Mouse (Mus musculus) ZHBTc4 (cell line): Measurements from ENCODE around the gene Pla2g4e.
"Not testable (repeated sequence)": the region's sequence is repeated elsewhere in the genome, so short reads cannot be mapped to it uniquely, and the experiment has no call there.

Experiments
- DNase-seq: peaks from one replicate; pipeline ENCODE4 v3.0.0-alpha.2; 2011; ENCODE audit warnings: low read depth, low spot score

Pla2g4e gene

DNA sequence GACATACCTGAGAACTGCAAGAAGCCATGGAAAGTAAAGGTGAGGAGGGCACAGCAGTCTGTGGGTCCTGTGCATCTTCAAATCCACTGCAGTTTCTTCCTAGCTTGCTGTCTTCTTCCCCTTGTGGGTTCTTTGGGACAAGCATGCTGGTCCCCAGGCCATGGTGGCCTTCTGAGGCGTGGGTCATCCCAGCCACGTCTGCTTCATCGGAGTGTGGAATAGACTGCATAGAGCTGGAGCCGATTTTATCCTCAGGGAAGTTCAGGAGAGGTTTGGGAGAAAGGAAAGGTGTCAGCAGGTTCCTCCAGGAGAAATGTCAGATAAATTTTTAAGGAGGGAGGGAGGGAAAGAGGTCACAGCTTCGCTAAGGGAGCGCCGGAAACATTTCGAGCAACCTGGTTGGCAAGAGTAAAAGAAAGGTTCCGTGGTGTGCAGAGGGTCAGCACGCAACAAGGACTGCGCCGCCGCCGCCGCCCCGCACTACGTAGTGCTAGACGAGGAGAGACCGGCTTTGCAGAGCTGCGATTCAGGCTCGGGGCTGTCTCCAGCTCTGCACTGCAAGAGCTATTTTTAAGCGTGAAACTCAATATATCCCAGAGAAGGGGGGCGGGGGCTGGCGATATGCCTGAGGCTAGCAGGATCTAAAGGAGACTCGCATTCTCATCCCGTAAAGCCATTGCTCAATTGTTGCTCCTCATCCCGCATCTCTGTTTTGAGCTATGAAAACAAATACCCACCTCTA lies at the start of gene Pla2g4e:
Gene Pla2g4e, minus strand, starts transcription at position 657 of the 742 bp plus-strand sequence.
- peak; percentile 21 for DNase-seq

DNA sequence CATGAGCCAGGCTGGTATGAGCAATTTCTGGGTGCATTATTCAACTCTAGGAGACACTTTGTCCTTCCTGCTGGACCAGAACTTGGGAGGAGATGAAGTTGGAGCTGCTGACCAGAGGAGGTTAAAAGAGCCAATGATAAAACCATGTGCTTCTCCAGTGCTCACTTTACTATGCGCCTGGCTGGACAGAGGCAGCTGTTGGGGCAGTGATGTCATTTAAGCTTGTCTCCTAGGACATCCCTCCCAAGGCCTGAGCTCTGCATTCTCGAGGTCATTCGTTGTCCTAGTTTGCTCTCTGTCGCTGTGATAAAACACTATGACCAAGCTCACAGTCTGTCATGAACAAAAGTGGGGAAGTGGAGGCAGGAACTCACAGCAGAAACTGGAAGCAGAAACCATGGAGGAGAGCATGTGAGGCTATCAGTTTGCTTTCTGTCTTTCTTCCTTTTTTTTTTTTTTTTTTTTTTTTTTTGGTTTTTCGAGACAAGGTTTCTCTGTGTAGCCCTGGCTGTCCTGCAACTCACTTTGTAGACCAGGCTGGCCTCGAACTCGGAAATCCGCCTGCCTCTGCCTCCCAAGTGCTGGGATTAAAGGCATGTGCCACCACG lies 46.4 kb upstream of the Pla2g4e start:
- no peak for DNase-seq

DNA sequence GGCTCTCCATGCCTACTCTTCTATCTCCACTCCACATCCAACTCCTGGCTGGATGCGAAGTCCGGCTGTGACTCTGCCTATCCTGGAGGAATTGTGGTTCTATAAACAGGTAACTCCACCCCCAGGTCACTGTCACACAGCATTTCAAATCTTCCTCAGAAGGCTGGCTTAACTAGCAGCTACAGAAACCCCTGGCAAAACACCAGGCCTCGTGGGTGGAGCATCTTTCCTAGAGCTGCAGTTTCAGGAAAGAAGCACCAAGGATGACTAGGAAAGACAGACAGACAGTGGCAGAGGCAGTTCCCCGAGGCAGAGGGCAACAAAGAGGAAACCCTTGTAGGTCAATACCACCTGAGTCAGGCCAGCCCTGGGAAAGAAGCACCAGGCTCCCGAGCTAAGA lies 43.9 kb upstream of the Pla2g4e start, which contains the start of gene Pla2g4d:
Gene Pla2g4d, minus strand, starts transcription at position 203 of the 400 bp plus-strand sequence.
- DNase-seq, result no peak

DNA sequence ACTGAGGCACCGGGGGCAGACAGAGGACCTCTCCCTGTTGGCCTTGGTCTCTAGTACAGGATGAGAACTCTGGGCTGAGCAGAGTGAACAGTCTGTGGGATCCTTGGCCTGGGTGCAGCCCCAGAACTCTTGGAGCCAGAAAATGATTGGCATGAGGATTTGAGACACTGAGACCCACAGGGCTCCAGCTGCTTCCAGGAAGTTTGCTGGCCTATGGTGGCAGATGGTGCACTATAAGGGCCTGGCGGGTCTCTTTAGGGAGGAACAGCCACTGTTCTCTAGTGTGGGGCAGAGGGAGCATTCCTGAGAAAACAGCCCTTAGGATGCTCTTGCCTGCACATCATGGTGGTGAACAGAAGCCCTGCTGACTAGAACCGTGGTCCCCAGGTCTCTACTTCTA lies 43.3 kb upstream of the Pla2g4e start:
- no peak for DNase-seq

DNA sequence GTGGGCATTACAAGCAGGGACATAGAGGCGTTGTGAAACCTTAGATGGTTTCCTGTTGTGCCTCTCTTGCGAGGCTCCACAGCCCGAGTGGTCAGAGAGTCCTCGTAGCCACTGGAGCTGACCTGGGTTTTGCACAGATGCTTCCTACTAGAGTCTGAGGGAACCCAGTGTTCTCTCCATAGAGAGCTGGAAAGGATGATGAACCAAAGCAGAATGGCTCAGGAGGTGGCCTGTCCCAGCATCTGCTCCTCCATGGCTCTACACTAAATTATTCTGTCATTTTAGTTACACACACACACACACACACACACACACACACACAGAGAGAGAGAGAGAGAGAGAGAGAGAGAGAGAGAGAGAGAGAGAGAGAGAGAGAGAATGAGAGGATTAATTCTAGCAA lies 40.5 kb upstream of the Pla2g4e start:
- no peak for DNase-seq

DNA sequence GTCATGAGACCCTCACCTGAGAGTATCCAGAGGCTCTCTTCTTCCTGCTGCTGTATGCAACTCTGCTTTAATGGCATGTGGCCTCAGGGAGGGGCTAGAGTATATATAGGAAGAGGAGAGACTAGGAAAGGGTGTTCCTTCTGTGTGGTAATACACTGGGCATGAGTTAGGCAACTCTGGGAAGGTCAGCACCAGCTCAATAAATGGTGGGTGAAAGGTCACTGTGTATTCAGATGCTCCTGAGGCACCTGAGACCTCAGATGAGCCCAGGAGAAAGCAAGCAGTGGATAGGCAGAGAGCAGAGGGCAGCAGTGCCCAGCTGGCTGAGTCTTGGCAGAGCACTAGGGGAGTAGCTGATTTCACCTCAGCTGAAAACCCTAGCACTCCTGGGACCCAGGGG lies 39.6 kb upstream of the Pla2g4e start:
- DNase-seq, result no peak

DNA sequence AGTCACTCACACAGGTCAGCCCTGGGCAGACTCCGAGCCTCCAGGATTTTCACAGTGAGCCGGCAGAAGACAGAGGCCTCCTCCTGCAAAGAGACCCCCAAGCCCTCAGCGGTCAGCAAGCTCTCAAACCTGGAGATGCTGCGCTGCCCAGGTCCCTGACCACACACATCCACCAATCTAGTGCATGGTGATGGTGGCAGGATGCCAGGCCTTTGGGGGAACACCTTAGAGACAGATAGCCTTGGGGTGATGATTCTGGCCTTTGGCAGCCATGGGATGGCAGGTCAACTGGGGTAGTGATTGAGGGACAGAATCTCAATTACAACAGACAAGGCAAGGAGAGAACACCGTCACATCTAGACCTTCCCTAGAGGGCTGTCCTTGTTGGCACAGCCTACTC lies 39.0 kb upstream of the Pla2g4e start:
- no peak for DNase-seq

DNA sequence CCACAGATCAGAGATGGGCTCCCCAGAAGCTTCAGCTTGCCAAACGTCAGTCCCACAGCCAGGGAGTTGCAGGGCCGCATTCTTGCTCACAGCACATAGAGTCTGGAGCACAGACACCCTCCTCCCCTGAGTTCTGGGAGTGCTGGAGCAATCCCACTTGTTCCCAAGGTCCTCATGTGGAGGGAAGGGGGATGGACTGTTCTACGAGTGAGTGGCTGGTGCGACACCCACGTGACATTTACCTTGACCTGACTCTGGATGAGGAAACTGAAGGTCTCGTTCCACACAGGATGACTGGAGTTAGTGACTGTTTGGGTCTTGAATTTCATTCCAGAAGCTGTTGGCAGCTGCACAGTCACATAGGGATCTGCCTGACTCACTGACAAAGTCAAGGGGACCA lies 38.4 kb upstream of the Pla2g4e start:
- no peak for DNase-seq

DNA sequence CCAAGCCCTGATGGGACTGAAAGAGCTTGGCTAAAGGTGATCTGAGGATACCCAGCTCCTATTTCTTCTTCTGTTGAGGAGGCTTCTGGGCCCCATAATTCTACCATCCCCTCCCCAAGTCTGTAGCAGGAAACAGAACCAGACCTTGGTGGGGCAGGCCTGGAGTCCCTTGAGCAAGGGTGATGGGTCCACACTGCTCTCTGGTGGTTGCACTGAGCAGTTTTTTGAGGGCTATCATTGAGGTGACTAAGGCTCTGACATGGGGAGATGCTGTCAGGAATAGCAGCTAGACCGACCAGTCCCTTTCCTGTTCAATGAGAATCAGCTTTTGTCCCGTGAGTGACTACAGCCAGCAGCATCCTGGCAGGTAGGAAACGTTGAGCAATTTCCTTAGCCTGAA lies 36.1 kb upstream of the Pla2g4e start:
- peak; percentile 32 for DNase-seq

DNA sequence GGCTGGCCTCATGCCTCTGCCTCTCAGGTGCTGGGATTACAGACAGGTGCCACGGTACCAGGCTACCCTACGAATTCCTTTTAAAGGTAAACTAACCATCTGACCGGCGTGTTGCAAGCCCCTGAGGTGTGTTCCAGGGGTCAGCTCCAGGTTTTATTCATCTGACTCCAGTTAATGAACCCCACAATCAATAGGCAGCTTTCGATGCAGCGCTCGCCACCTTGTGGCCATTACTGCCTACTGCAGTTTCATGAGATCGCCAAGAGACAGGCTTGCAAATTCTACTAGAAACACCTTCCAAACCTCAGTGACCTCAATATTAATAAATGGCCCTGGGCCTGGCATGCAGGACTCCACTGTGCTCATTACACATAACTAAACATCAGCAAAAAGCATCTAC lies 34.8 kb upstream of the Pla2g4e start:
- peak; percentile 71 for DNase-seq

DNA sequence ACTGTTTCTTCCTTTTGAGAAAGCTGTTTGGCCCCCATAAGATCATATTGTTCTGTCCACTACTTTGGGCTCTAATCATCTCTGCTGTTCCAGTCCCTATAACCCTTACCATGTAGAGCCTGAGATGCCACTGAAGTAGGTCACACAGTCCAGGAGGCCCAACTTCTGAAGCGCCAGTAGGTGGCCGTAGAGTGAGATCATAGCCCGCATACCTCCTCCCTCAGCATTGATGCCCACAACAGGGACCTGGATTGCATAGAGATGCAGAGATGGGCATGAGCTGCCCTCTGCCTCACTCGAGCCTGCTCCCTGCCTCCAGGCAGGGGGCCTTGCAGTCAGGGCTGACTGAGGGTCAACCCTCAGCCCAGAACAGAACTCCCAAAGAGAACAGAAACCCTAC lies 31.8 kb upstream of the Pla2g4e start:
- DNase-seq, result no peak

DNA sequence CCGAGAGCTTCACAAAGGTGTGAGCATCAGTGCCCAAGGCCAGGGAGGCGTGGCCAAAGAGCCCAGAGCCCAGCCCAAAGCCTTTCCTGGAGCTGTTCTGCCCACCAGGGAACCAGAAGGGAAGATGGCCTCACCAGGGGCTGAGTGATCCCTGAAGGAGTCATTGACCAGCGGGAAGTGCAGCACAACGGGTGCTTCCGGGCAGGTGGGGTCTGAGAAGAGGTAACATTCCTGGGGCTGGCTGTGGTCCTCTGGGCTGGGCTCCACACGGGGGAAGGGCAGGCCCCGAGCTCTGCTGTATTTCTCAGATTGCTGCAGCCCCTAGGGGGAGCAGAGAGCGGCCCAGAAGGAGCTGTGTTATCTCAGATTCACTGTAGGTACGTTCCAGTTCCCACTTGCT lies 23.5 kb upstream of the Pla2g4e start:
- DNase-seq, result peak; percentile 85

DNA sequence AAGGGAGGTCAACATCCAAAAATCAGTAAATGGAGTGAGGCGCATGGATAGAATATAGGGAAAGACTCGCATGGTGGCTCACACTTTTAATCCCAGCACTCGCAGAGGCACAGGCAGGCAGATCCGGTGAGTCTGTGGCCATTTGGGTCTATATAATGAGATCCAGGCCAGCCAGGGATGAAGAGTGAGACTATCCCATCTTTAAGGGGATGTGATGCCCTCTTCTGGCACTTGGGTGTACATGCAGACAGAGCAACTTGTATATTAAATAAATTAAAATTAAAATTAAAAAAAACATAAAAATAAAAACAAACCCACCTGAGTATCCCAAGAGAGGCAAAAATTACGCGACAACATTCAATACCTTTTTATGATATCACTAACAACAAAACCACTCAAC lies 20.4 kb upstream of the Pla2g4e start:
- peak; percentile 22 for DNase-seq

DNA sequence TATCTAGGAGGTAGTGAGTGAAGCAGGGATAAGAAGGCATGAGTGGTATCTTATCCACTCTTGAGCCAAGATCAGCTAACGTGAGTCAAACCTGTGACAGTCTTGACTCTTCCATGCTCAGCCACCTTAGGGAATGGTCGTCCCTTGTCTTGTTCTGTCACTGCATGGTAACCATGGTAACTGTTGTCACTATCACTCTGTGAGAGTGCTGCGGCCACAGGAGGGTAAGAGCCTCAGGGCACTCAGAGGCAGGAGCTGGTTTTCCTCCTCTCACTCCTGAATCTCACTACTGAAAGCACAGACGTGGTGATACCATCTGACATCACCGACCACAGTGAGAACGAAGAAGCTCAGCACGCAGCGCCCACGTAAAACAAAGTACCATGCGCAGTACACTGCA lies 19.7 kb upstream of the Pla2g4e start:
- DNase-seq, result no peak

DNA sequence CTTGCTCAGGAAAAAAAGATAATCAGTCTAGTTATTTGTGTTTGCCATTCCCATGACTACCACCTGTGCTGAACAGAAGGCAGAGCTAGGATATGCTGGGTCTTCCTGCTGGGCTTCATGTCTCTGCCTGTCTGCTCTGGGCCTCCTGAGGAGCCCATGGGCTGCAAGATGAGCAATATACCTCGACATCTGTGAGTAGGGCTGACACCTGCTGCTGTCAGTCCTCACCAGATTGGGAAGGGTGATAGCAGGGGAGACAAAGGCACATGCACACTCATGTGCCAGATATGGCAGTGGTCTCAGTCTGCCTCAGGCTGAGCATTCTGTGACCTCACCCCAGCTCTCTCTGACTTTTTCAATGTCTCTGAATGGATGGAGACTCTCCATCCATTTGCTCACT lies 17.7 kb upstream of the Pla2g4e start:
- DNase-seq, result no peak

DNA sequence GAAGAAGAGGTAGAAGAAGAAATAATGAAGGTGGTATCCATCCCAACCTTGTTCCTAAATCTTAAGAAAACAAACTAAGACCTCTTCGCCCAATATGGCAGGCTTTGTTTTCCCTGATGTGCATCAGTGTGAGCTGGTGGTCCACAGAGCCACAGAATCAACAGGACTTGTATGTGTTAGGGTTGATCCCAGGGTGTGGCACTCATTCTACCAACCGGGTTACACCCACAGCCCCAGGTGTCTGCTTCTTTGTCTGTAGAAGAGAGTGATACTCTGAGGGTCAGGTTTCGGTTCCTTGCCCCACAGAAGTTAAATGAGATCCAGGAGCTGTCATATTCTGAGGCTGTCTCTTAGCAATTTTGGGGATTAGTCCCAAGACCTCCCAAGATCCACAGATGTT lies 16.2 kb upstream of the Pla2g4e start:
- peak; percentile 28 for DNase-seq

DNA sequence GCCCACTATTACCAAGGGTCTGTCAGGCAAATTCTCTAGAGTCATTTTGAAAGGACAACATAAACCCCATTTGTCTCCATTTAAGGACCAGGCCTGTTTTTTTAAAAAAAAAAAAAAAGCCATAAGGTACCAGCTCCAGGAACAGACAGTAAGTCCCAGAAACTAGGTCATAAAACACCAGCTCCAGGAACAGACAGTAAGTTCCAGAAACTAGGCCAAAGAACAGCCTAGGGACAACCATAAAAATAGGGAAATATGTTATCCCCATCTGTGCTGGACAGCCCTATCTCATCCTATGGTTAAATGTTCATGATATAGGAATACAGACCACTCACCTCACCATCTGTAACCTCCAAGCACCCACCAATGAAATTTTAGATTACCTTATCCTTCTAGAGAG lies 11.1 kb upstream of the Pla2g4e start:
- DNase-seq, result no peak

DNA sequence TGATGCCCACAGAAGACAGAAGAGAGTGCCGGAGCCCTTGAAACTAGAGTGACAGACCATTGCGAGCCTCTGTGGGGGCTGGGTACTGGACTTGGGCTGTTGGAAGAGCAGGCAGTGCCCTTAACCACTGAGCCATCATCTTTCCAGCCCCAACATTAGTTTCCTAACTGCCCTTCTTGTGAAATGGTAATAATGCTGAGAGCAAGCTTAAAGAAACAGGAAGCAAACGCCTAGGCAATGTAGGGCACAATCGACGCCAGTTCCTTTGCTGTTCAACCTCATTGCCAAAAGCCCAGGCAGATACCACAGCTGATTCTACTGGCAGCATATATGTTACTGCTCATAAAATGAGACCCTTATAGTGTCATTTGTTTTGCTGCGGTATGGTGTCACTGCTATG lies 7.5 kb upstream of the Pla2g4e start:
- DNase-seq, result no peak

DNA sequence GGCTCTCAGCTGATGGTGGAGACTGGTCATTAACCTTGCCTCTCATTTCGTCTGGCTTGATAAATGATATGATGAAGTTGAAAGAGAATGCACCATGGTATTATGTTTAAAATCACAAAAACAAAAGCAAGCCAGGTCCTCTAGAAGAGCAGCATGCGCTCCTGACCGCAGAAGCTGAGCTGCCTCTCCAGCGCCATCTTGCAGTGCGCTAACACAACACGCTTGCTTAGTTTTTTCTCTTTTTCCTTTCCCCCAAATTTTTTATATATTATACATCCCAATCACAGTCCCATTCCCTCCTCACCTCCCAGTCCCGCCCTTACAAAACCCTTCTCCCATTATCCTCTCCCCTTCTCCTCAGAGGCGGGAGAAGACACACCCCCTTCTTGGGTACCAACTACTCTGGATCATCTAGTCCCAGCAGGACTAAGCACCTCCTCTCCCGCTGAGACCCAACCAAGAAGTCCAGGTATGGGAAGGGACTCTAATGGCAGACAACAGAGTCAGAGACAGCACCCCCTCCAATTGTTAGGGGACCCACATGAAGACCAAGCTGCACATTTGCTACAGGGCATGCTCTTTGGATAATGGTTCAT lies 384 bp upstream of the Pla2g4e start:
- DNase-seq, result no peak

DNA sequence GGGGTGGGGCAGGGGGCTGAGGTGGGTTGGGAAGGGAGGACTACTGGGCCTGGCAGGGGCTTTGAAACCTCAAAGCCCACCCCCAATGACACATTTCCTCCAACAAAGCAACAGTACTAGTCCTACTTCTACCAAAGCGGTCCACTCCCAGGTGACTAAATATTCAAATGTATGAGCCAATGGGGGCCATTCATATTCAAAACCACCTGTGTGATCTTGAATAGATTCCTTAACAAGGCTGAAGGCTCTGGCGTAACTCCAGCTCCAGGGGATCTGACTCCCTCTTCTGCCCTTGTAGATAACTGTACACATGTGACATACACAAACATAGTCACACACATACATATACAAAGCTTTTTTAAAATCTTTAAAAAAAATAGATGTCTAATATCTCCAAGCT lies 1.1 kb downstream of the Pla2g4e start:
- peak; percentile 86 for DNase-seq

DNA sequence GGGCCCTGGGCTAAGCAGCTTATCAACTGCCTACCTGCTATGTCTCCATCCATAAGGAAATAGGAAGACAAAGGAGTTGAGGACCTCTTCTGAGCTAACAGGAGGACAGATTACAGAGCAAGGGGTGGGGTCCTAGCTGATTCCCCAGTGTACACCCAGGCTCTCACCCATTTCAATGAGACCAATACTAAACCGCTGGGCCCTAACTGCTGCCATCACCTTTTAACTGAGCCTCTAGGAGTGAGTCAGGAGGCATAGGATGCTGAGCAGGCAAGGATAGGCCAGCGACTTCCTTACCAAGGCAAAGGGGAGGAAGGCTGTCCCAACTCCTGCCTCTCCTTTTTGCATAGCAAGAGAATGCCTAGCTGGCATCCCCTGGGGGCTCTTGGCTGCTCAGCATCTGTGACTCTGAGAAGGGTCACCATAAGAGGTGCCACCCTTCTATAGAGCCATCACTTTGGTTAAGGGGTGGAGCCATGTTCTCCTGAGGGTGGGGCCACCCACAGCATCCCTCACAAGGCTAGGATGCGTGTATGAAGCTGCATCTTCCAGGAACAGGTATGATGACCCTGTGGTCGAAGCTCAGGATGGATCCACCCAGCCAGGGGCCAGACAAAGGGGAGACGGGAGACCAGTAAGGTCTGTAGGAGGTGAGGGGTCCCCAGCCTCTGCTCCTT lies 2.2 kb downstream of the Pla2g4e start:
- DNase-seq, result peak; percentile 61

DNA sequence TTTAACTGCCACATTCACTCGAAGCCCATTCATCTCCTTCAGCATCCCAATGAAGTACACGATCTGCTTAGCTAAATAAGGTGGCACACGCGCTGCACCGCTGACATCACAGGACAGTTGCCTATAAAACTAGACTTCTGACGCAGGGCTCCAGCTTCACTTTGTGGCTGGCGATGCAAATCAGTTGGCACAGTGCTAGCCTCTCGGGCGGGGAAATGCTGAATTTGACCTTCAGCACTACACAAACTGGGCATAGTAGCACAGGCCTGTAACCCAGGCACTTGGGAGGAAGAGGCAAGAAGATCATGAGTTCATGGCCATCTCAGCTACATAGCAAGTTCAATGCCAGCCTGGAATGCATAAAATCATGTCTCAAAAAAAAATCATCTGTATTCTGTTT lies 6.4 kb downstream of the Pla2g4e start:
- DNase-seq, result not testable (repeated sequence)

DNA sequence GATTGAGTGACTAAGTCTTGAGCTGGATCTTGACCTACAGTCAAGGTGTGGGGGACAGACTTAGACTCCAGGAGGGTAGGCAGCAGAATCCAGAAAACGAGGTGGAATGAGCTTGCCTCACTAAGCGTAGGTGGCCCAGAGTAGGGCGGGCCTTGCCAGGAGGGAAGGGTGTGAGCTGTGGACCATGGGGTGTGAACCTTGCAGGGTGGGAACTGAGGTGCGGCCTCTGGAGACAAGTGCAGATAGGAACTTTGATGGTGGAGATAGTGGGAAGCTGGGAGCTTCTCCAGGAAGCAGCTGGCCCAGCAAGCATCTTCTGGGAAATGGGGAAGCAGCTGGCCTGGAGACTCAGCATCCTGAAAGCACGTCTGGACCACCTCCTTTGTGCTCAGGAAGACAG lies 7.4 kb downstream of the Pla2g4e start:
- DNase-seq, result peak; percentile 33
